Mouse (Mus musculus) urinary bladder, postnatal 4 days (tissue): ENCODE measurements around the gene Mrpl44.

Experiments
- DNase-seq, 2 experiments: peaks; one replicate each; pipeline ENCODE4 v3.0.0; 2021 to 2022; ENCODE audit warnings: low spot score in 2 of 2

Gene Mrpl44

DNA sequence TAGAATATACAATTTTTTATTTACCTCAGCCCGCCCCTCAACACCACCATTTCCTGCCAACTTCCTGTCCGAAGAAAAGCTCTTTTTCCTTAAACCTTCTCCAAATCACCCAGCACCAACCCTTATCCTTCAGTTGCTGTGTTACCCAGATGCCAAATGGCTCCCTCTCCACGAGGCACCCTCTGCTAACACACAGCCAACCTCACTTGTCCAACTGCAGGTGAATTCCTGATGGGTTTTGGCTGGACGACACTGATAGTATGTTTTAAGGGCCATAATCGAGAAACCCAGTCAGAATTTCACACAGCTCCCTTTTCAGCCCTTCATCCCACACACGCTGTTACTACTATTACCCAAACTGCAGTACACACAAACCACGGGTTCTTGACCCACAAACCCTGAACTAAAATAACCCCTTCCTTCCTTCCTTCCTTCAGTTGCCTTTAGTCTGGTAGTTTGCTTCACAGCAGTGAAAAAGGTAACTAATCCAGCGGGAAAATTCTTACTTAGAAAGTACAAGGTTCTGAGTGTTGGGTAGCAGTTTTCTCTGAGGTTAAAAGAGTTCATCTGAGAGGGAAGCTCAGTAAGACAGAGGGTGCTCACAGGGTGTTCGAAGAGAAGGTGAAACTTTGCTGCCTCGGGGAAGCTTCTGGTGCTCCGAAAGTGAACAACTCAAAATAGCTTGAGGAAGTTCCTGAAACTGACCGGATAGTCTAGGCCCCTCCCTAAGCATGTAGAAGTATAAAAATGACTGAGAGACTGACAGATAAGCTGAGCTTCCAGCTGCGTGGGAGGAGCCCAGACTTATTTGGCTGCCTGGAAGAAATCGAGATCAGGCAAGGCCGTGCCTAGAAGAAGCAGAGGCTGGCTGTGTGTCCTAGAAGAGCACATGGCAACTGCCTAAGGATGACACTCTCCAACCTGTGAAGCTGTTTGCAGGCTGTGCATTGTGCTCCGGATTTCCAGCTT, 13.3 kb upstream of the Mrpl44 start:
- no peak for DNase-seq

- DNase-seq: no peak
Observed at GRCm38 (mm10) chr1:79764031-79764430, 11.8 kb upstream of the Mrpl44 start.

- no peak for DNase-seq
Observed at GRCm38 (mm10) chr1:79764483-79764882, 11.3 kb upstream of the Mrpl44 start.

GRCm38 (mm10) chr1:79768231-79768630, 7.6 kb upstream of the Mrpl44 start:
- DNase-seq: no peak

GRCm38 (mm10) chr1:79774164-79774780, 1.5 kb upstream of the Mrpl44 start:
- no peak for DNase-seq

DNA sequence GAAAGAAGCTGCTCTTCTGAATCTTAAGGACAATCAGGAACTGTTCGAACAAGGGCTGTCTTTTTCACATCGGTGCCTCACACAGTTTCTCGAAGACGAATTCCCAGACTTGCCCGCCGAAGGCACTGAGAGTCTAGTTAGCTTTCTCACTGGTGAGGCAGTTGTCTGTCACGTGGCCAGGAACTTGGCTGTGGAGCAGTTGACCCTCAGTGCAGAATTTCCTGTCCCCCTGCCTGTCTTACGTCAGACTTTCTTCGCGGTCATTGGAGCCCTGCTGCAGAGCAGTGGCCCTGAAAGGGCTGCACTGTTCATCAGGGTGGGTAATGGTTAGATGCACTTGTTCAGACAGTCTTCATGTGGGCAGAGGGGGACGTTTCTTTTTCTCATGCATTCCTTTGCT, 2.2 kb downstream of the Mrpl44 start:
- no peak for DNase-seq

DNA sequence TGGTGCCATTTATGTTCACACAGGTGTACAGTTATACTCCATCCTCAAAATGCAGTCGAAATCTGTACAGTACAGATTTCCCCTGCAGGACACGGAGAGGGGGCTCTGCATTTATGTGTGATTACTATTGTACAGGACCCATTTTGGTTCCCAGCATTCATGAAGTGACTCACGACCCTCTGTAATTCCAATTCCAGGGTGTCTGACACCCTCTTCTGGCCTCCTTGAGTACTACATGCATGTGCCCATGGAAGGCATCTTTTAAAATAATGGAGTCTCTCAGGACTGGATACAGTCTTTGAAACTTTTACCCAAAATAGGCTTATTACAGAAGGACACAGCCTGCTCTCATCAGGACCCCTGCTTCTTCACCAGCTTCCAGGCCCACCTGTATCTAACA, 6.6 kb downstream of the Mrpl44 start:
- no peak for DNase-seq

GRCm38 (mm10) chr1:79786267-79786927, 10.6 kb downstream of the Mrpl44 start:
- DNase-seq: no peak

DNA sequence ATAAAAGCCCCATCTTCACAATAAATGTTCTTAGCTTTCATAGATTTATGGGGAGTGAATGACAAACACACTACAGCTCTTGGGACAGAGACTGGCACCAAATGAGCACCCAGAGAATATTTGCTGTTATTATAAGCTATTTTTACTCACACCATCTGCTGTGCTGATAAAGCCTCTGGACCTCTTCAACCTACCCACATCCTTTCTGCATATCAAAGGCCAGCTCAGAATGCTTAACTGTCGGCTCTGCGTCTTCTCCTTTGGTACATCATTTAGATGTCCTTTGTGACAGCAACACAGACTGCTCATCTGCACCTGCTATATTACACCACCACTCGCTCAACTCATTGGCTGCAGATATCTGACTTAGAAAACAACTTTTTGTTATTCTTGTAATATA, 21.3 kb downstream of the Mrpl44 start:
- no peak for DNase-seq

GRCm38 (mm10) chr1:79802858-79803427, 27.1 kb downstream of the Mrpl44 start:
- no peak for DNase-seq

DNA sequence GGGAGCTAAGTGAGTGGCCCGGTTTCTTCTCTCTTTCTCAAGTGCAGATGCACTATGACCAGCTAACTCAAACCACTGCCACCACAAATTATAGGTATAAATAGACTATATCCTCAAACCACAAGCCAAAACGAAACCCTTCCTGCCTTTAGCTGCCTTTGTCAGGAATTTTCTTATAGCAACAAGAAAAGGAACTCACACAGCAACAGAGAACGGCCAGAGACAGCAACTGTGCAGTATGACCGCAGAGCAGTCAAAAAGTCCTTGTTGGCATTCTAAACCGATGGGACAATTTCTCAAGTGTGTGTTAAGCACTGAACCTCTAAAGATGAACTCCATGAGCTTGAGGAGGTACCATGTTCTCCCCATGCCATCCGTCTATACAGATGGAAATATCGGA, 27.8 kb downstream of the Mrpl44 start:
- DNase-seq: no peak

GRCm38 (mm10) chr1:79806865-79807264, 31.0 kb downstream of the Mrpl44 start:
- DNase-seq: no peak

DNA sequence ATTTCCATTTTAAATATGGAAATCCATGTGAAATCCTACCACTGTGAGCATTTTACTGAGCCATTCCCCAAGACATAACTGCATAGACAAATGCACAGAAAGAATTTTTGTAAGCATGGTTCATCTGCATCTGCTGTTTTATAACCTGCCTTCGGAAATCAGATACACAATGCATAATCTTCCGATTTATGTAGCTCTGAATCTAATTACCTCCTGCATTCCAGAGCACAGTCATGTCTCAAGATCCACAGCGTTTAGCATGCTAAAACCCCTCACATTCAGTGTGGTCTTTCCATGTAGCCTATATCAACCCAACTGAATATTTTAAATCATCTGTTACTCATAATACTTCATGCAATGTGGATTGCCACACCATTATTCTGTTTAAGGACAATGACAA, 33.6 kb downstream of the Mrpl44 start:
- DNase-seq: no peak

DNA sequence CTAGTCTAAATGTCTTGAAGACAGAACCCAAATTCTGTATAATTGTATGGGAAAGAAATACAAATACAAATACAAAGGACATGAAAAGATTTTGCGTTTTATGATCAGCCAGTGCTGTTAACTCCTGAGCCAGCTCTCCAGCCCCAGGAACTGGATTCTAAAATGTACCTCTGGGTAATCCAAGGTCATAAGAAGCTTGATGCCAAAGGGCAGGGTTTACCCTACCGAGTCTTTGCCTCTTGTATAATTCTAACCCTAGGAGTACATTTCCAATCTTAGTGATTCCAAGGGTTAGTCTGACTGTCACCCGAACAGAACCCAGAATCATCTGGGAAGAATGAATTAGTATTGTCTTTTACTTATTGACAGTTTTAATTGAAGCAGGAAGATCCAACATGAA, 39.6 kb downstream of the Mrpl44 start:
- no peak for DNase-seq

GRCm38 (mm10) chr1:79819296-79819879, 43.6 kb downstream of the Mrpl44 start:
- DNase-seq: no peak

DNA sequence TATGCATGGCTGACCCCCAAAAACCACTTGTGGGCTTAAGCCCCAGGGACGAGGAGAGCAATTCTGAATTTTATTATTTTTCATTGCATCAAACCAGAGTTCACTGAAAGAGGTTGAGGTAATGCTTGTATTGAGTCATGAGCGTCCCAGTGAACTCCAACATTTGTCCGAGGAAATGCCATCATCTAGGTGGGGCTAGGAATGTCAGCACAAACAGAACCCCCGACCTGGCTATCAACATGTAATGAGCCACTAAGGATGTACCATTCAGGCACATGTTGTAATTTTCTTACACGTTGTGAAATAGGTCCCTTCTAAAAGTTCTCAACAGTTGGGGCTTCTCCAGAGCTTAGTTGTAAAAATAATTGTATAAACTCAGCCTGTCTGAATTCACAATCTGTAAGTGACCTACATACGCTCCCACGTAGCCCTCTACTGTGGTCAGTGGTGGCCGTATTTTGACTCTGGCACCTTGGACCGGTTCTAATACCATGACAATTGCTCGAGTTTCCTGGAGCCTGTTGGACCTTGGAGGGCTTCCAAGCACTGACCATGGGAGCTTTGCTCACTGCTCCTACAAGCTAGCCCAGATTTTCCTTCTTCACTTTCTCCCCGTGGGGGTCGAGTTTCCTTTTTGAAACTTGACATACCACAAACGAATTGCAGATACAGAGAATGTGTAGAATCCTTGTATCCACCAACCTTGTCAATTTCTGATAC, 47.1 kb downstream of the Mrpl44 start:
- DNase-seq: peak in 1 of 2 experiments; percentile 48

DNA sequence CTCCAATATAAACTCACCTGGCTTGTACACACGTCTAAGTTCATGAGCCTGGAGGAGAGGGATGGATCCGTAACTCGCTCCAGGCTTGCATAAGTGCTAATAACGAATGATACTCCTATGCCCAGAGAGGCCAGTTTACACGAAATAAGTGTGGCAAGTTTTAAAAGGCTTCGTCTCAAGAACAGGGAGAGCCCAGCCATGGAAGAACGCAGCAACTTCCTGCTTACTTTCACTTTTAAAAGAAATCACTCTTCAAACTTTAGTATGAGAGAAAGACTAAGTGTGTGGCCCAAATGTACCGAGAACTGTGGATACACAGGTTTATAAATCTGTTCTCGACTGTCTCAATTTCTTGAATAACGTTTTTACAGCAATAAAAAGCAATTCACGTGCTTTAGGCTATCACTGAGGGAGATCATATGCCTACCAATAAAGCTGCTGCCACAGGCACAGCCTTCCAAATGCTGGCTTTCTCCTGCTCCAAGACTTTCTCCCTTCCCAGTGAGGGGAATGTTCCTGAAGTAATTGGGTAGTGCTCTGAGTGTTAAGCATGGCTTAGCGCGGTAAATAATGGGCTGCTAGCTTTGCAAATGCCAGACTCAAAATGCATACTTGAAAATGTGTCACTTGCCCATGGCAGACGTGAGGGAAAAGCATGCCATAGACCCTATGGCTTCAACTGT, 48.3 kb downstream of the Mrpl44 start:
- no peak for DNase-seq
